Comparison of ENCODE assay signal across 15 mouse cellular contexts in genomic region chr3:79438276-79438675, GRCm38 (mm10).
A peak's percentile ranks its signal among the peaks of the same experiment; 100 is the strongest.
DNase-seq lines count a peak whose midpoint lies in the region; ATAC-seq and TF ChIP-seq lines count a peak whose summit lies in the region.
"Had no signal": no experiment of that assay in that cellular context is flagged by ENCODE, and none has a peak within 500 bp of the region (broad histone marks: within the 10 kb centered on the region; RNA-seq: fewer than 3 reads in every experiment).

No protein-coding gene starts in this region.

- ATAC-seq in Patski = no peak
- peak; percentile 84 to 87 for ATAC-seq in hematopoietic stem cell, adult 5-6 weeks (replicated peaks in 1 of 2; ENCODE audit: insufficient read depth in 1 of 2, low FRiP score in 2 of 2, low TSS enrichment in 1 of 2, low read depth in 1 of 2, poor library complexity in 2 of 2, severe bottlenecking in 2 of 2)
- ATAC-seq: forebrain, embryonic 15.5 days had no signal

- DNase-seq in 416B (ENCODE audit: low read depth) (peak; percentile 59), Patski (ENCODE audit: low read depth, low spot score) (no peak)
- DNase-seq in monocyte, adult 2 months (ENCODE audit: low read depth in 1 of 2, low spot score in 2 of 2) = peak; percentile 26 to 35
- DNase-seq in layer of hippocampus, postnatal 25 days (ENCODE audit: extremely low spot score in 1 of 2, low spot score in 1 of 2) = no peak
- no peak for DNase-seq in cerebellum, postnatal 25 days
- DNase-seq in frontal cortex, postnatal 36 days (ENCODE audit: low spot score in 2 of 2) = no peak
- DNase-seq: adrenal gland, postnatal 14 days; cerebellum, adult 18-20 months; cerebellum, adult 9-11 months; gastrocnemius, postnatal 10 days had no signal

- H3K27me3 ChIP-seq in Patski = no peaks in the 10 kb centered on the region
- H3K27me3 ChIP-seq: embryonic facial prominence, embryonic 12.5 days; forebrain, embryonic 15.5 days; heart, embryonic 12.5 days; hindbrain, embryonic 15.5 days had no signal

- POLR2A ChIA-PET in Patski (lab: Charles Lee) = no interaction called here

- CTCF ChIA-PET in Patski (lab: Charles Lee) = interaction anchor here (1.2 to 1.6 kb wide), 2 partner anchors 27 to 237 kb away, joined by 3 read pairs; no protein-coding TSS in a partner anchor

- in situ Hi-C loops in Patski (cut with MboI; ENCODE audit: low pct_unique_long_range_greater_than_20kb) = no loop called here

- TF ChIP-seq CTCF in Patski (IDR thresholded peaks at IDR 0.05) = peak; percentile 0

Comparison
In these comparisons a context has a peak if more than half of its experiments do, and no peak if none do; other contexts are left out.
1. DNase-seq: peak in 416B (single experiment) and monocyte, adult 2 months (2 of 2); none in Patski (single experiment), layer of hippocampus, postnatal 25 days (0 of 2), cerebellum, postnatal 25 days (0 of 2) and frontal cortex, postnatal 36 days (0 of 2).